Mouse (Mus musculus) embryo, embryonic 11 days (tissue): Measurements from ENCODE around the gene Zfp93.
"Not testable (repeated sequence)": the region's sequence is repeated elsewhere in the genome, so short reads cannot be mapped to it uniquely, and the experiment has no call there.

Experiments used
- DNase-seq: peaks from one replicate; pipeline ENCODE4 v3.0.0-alpha.2; 2015

Gene Zfp93

DNA sequence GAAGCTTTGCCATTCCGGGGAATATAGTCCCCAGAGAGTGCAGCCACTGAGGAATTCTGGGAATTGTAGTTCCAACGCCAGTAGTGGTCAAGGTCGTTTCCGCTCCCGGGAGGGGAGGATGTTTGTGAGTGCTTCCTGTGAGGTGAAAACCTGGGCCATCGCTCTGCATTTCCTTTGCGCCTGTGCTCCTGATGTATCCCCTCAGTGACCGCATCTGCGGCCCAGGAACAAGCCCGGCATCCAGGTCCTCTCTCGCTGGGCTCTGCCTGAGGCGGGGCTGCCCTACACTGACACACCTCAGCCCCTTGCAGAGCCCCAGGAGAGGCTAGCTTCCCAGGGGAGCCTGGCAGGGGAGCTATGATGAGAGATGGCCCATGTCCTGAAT lies at the start of gene Zfp93:
Zfp93 (plus strand) TSS at position 133 of the 385 bp plus-strand sequence.
- DNase-seq: peak; percentile 93

GRCm38 (mm10) chr7:24237040-24237791 lies 33.0 kb upstream of the Zfp93 start, which contains the start of gene Zfp109:
Gene Zfp109, minus strand, starts transcription at chr7:24237560.
- peak; percentile 85 for DNase-seq

- DNase-seq: no peak
These were observed 16.2 kb upstream of the Zfp93 start for GRCm38 (mm10) chr7:24253779-24254615.

DNA sequence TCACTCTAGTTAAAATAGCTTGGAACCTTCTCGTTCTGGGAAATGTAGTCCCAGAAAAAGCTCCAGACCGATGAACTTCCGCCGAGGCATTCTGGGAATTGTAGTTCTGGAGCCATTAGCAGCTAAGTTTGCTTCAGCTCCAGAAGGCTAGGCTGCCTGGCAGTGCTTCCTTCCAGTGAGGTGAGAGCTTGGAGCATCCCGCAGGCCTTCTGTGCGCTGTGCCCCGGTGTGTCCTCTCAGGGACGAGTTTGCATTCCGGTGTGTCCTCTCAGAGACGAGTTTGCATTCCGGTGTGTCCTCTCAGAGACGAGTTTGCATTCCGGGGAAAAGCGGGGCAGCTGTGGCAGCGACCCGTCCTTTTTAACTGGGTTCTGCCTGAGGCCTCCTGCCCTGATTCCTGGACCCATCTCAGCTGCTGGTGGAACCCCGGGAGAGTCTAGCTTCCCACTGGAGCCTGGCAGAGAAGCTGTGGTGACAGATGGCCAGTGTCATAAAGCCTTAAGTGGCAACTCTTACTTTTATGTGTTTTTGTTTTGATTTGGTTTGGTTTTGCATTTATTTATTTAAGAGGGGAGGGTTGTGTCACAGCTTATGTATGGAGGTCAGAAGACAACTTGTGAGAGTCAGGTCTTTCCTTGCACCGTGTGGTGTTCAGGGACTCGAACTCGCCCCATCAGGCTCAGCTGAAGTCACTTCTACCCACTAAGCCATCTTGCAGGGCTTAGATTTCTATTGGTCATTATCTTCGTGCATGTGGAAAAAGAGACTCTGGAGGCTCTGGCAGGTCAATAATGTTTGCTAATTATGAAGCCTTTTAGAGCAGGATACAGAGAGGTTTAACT lies 15.4 kb upstream of the Zfp93 start, which contains the start of gene Zfp108:
Zfp108 (plus strand) TSS at position 162 of the 842 bp plus-strand sequence.
- DNase-seq: peak; percentile 91

DNA sequence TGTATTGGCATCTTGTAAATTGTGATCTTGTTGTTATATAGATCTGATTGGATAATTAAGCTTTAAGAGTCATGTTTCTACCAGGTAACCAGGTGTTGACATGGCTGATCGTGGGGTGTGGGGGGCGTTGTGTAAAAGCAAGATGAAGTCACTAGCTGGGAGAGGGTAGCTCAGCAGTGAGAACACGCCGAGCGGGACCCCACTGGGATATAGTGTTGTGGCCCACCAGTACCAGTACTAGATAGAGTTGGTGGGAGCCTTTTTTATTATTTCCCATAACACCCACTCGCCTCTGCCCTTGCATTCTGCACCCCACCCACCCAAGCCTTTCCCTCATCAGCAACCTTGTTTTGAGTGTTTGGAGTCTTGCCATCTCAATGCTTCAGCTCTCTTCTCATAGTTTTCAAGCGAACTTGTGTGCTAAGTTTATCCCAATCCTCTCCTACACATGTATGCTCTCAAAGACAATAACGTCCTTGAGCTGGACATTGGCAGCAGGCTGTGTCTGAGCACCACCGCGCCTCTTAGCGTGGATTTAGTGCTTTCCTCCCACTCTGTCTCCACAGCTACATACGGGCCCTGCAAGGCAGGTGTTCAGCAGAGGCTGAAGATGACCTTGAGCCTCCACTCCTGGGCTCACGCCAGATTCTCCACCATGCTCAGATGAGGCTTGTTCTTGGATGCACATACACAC lies 10.8 kb upstream of the Zfp93 start:
- no peak for DNase-seq

DNA sequence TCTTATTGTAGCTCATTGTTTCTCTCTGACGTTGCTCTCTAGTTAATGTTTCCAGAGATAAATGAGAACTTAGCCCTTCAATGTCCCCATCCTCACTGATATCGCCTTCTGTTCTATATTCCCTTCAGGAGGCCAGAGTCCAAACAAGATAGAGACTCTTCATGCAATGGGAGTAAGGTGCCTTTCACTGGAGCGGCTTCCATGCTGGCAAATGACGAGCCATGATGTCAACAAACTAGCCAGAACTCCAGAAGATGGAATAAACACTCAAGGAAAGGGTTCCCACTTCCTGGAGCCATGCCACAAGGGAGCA lies 10.3 kb upstream of the Zfp93 start:
- DNase-seq: no peak

- DNase-seq: no peak
These were observed 1.8 kb upstream of the Zfp93 start for GRCm38 (mm10) chr7:24268176-24269155.

GRCm38 (mm10) chr7:24269256-24269655 lies 964 bp upstream of the Zfp93 start:
- no peak for DNase-seq

DNA sequence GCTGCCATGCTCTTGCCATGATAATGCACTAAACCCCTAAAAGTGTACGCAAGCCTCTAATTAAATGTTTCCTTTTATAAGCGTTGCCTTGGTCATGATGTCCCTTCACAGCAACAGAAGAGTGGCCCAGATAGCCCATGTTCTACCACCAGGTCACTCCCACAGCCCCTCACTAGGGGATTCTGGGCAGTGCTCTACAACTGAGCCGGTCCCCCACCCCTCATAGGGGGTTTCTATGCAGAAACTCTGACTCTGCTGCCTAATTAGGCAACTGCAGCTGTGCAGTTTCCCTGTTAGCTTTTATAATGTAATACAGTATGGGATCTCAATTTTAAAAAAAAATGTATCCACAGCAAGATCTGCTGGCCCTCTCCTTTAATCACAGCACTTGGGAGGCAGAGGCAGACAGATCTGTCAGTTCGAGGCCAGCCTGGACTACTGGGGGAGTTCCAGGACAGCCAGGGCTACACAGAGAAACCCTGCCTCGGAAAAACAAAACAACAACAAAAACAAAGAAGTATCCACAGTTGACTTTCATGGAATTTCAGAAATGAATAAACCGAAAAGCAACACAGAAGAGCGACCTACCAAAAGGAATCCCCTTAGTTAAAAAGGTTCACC lies 443 bp upstream of the Zfp93 start:
- DNase-seq: no peak

- no peak for DNase-seq
These were observed 971 bp downstream of the Zfp93 start for GRCm38 (mm10) chr7:24271191-24271590.

DNA sequence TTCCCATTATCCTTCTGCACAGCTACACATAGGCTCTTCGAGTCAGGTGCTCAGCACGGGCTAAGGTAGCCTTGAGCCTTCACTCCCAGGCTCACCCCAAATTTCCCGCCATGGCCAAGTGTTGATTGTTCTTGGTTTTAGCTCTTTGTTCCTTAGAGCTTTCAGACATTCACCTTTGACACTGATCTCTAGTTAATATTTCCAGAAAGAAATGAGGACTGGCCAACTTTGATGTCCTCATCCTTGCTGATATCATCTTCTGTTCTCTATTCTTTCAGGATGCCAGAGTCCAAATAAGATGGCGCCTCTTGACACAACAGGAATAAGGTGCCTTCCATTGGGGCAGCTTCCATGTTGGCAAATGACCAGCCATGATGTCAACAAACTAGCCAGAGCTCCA lies 4.2 kb downstream of the Zfp93 start:
- no peak for DNase-seq

GRCm38 (mm10) chr7:24278771-24279170 lies 8.6 kb downstream of the Zfp93 start:
- not testable (repeated sequence) for DNase-seq

DNA sequence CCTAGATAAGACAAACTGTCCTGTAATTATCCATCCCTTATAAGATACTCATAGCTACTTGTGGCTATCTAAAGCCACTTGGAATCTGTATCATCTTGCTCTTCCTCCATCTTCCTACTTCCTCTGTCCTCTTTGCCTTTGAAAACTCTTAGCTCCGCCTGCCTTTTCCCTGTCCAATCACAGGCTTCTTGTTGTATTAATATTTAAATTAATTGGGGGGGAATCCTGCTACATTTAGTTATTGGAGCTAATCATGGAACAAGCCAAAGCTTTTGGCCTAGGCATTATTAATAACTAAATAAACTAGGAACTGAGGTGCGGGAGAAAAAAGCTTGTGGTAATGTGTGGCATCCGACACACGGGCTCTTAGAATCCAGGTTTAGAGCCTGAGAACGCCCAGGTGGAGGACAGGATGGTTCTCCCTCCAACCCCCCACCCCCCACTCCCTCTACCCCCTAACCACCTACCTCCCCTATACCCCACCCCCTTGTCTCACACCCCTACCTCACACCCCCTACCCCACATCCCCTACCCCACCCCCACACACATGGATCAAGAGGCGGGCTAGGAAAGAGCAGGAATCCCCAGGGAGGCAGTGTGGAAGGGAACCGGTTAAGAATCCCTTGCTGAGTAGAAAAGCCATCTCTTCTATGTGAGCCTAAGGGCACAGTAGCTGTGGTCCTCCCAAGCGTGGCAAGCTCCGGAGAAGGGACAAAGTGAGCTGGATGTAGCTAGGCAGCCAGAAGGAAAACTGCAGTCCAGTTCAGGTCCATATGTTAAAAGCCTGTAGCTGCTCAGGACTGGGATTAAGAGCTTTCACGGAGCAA lies 10.0 kb downstream of the Zfp93 start:
- DNase-seq: no peak

GRCm38 (mm10) chr7:24280858-24281145 lies 10.6 kb downstream of the Zfp93 start:
- no peak for DNase-seq

- DNase-seq: no peak
These were observed 15.9 kb downstream of the Zfp93 start for GRCm38 (mm10) chr7:24286090-24286489.

GRCm38 (mm10) chr7:24286916-24287315 lies 16.7 kb downstream of the Zfp93 start:
- DNase-seq: no peak

GRCm38 (mm10) chr7:24287670-24288069 lies 17.4 kb downstream of the Zfp93 start:
- no peak for DNase-seq

GRCm38 (mm10) chr7:24288512-24288911 lies 18.3 kb downstream of the Zfp93 start:
- no peak for DNase-seq

- DNase-seq: no peak
These were observed 20.0 kb downstream of the Zfp93 start for GRCm38 (mm10) chr7:24290106-24290693.
